Mouse (Mus musculus) natural killer cell, adult 2 months (primary cell): ENCODE measurements at regions not wholly inside any gene's neighbourhood (a gene's known extent, or its start where the extent isn't known, plus 50 kb on each side); places are given as distances from the start of the nearest gene placed in this dataset.
"Not testable (repeated sequence)": the region's sequence is repeated elsewhere in the genome, so short reads cannot be mapped to it uniquely, and the experiment has no call there.

Experiments
- DNase-seq, 2 experiments: peaks; one replicate each; pipeline ENCODE4 v3.0.0; 2022; ENCODE audit warnings: low spot score in 2 of 2

GRCm38 (mm10) chr4:55697108-55697507 is 164.8 kb upstream of the Klf4 start:
- DNase-seq, result no peak

DNA sequence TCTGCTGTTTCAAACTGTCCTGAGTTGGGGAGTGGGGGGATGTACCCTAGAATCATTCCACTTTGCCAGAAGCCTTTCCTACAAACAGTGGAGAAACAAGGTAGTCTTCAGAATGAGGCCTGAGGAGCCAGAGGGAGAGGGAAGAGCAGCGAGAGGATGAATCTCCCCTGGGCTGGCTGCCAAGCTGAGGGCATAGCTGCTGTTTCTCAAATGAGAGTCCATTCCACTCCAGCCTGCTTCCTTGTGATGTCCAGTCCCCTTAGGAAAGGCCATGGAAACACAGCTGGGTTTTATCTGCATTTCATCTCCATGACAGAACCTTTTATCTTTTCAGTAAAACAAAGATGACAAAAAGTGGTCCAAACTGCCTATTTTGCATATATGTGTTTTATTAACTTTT is 164.2 kb upstream of the Klf4 start:
- no peak for DNase-seq

DNA sequence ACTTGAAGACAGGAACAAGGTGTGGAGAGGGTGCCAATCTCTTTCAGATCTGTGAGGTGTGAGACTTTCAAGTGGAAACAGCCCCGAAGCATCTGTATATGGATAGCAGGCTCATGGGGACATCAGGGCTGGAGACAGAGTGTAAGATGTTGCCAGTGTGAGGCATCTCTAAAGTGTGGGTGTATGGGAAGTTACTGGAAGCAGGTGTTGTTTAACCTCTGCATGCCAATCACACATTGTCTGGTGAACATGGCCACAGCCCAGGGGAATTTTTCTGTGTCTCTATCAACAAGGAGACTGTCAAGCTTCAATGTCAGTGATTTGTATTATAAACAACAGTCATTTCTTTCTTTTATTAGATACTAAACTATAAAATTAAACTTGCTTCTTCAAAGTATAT is 163.0 kb upstream of the Klf4 start:
- DNase-seq, result no peak

DNA sequence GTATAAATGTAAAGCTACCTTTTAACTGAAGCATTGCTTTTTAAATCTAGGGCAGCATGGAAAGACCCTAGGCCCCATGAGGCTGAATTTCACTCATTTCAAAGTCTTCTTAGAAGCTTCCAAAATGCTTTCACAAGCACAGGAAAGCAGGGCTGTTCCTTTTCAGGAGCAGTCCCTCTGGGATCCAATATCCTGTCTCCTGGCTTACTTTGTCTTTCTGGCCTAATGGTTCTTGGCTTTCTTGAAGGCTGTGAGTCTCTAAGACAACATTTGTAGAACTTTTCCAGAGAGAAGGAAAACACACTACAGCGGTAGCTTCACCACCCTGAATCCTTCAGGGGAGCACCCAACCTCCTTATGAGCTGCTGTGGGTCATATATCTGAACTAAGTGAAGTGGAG is 157.2 kb upstream of the Klf4 start:
- DNase-seq, result no peak

GRCm38 (mm10) chr4:55686771-55687170 is 154.5 kb upstream of the Klf4 start:
- DNase-seq, result no peak

GRCm38 (mm10) chr4:55672288-55672687 is 140.0 kb upstream of the Klf4 start:
- no peak for DNase-seq

- DNase-seq, result no peak
These were observed 138.0 kb upstream of the Klf4 start for GRCm38 (mm10) chr4:55670258-55670657.

- no peak for DNase-seq
These were observed 132.6 kb upstream of the Klf4 start for GRCm38 (mm10) chr4:55664822-55665221.

GRCm38 (mm10) chr4:55663856-55664255 is 131.6 kb upstream of the Klf4 start:
- no peak for DNase-seq

- DNase-seq, result no peak
These were observed 129.8 kb upstream of the Klf4 start for GRCm38 (mm10) chr4:55662041-55662440.

GRCm38 (mm10) chr4:55658904-55659303 is 126.6 kb upstream of the Klf4 start:
- no peak for DNase-seq

- DNase-seq, result no peak
These were observed 123.1 kb upstream of the Klf4 start for GRCm38 (mm10) chr4:55655329-55655728.

- no peak for DNase-seq
These were observed 120.4 kb upstream of the Klf4 start for GRCm38 (mm10) chr4:55652628-55653027.

DNA sequence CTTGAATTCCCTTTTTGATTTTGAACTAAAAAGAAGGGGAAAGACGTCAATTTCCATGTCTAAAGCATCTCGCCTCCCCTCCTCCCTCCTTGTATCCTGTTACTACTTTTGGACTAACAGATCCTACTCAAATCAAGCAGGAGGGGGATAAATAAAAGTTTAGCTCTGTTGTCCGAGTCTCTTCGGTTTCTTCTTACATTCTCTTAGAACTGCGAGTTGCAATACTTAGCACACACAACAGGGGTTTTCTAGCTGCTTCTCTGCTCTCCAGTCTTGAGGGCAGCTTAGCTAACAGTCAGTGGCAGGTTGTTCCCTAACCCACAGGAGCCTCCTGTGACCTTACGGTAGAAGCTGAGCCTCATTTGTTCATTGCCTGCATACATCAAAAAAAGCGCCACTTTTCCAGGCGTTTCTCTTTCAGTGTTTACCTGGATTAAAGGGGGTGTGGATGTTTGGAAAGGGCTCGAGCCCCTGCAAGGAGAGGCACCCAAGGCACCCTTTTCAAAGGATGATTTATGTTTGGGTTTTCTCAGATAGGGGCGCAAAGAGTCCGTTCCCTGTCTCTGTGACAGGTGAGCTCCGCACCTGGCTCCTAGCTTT is 119.6 kb upstream of the Klf4 start:
- peak in 1 of 2 experiments; percentile 11 for DNase-seq

DNA sequence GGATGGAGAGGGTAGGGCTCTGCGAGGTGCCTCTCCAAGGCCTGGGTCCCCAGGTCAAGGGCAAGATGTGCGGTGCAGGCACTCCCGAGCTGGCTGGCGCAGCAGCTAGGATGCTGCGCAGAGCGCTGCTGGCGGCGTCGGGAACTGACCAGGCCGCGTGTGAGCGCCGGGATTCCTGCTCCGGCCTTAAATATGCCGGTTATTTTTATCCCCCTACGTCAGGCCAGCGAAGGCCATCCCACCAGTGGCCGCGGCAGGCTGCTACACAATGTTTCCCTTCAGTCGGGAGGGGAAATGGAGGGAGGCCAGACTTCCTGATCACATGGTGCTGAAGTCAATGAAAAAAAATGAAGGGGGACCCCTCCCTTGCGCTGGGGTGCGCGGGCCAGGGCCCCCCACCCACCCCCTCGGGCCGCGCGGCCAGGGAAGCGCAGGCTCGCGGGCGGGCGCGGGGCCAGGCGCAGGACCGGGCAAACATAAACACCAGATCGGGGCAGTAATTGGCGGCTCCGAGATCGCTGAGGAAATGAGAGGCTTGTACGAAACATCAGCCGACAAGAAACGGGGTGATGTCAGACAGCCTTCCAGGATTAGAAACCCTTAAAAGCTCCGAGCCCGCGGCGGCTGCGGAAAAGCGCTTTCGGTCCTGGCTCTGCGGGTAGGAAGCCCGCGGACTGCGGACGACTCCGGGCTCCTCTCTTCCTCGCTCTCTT is 118.9 kb upstream of the Klf4 start:
- peak; percentile 6 to 41 for DNase-seq

DNA sequence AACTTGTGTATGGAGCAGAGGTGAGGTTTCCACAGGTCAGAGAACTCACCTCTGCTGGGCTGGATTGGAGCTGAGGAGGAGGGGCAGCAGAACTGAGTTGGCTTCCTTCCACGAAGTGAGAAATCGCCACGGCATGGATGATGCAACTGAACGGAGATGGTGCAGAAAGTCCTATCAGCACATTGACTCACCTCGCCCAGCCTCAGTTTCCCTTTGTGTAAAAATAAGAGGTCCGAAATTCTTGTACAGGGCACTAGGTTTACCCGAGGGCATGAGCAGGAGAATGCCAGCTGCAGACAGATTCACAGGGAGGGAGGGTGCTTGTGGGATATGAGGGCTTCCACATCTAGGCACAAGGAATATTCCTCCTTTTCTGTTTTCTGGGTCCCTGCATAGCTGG is 117.9 kb upstream of the Klf4 start:
- DNase-seq, result no peak

GRCm38 (mm10) chr4:55648376-55648775 is 116.1 kb upstream of the Klf4 start:
- no peak for DNase-seq

DNA sequence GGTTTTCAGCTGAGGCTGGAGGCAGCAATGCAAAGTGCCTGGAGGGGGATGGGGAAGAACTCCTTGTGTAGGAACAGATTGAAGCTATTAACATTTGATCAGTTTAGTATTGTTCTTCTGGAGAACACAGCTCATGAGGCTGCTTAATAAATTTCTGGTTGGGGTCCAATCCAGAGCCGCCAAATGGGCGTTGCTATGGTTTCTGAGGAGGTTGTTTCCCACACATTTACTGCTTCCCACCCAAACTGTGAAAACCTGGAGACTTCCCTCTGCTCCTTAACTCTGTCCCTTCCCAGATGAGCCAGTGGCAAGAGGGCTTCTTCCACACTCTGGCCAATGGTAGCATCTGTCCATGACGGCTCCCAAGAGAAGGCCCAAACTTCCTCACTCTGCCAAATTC is 113.2 kb upstream of the Klf4 start:
- DNase-seq, result no peak

- no peak for DNase-seq
These were observed 112.6 kb upstream of the Klf4 start for GRCm38 (mm10) chr4:55644895-55645294.

- DNase-seq, result no peak
These were observed 102.8 kb upstream of the Klf4 start for GRCm38 (mm10) chr4:55634946-55635511.

GRCm38 (mm10) chr4:55631157-55631556 is 98.9 kb upstream of the Klf4 start:
- no peak for DNase-seq

GRCm38 (mm10) chr4:55630215-55630614 is 97.9 kb upstream of the Klf4 start:
- DNase-seq, result not testable (repeated sequence)

DNA sequence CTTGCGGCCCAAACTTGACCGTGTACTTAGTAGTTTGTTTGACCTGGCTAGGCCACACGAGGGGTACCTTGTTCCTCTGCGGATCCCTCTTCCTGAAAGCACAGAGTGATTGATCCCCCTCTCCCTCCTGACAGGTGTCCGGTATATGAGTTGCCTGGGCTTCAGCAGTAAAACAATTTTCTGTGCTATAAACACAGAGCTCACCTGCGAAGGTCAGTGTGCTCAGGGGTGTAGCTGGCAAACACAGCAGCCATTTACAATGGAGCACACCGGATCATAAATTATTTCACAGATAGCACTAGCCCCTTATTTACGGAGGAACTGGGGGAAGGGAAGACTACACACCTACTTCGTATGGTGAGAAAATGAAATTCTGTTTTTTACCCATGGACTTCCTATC is 92.5 kb upstream of the Klf4 start:
- DNase-seq, result no peak
